Mouse (Mus musculus) inflammation-experienced regulatory T-cells, adult 6 months (primary cell): ENCODE data around the gene Adam15. TPM values are rescaled to one million over a fixed set of nuclear protein-coding genes. Genes with fewer than 3 reads are reported as not detected.

Experiments
- ATAC-seq: one replicate; pipeline ENCODE4 v1.8.0; 2017
- polyA plus RNA-seq, 3 experiments: library from polyadenylated mRNA; unstranded; fragments of 100-300 nt; shearing (Covaris generic); gene quantifications; one replicate each; pipeline ENCODE4 v1.2.1; 2017

Adam15 gene
- polyA plus RNA-seq, 3 experiments from 2014 or later, result 6.8 to 11.1 (median 10.8) TPM

DNA sequence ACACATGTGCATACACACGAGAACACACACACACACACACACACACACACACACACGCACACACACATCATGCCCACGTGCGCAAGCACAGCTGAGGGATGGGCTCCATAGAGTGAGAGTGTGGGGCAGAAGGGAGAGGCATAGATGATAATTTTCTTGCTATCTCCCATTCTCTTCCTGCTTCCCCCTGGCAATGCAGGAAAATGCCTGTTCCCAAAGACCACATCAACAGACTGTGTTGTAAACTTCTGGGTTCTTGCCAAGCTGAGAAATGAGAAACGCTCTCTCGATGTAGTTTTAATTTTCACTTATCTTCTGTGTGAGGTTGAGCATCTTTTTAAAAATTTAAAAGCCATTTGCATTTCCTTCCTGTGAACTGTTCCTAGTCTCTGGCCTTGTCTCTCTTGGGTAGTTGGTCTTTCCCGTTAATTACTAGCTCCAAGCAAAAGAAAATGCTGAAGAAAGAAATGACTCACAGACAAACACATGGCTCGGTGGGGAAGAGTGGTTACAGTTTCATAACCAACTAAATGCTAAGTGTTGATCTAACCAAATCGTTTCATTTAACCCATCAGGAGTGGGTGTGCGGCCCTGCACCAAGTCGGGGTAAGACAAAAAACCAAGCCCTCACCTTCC, 52.9 kb downstream of the Adam15 start:
- no peak for ATAC-seq

- no peak for ATAC-seq
Observed at GRCm38 (mm10) chr3:89295685-89296230, 54.0 kb downstream of the Adam15 start.

DNA sequence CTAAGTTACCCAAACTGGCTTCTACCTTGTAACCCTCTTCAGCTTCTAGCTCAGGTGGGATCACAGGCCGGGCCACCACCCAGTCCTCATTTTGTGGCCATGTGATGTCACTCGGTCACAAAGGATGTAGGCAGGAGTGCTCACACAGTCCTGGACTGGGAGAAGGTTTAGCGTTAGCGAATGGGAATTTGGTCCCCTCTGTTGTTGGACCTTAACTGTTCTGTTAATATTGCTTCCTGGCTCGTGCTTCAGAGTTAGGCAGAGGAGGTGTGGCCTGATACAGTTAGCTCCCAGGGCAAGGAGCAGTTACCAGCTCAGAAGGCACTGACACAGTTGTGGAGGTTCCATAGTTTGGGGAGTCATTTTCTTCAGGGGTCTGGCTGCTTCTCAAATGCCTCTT, 55.6 kb downstream of the Adam15 start:
- no peak for ATAC-seq

DNA sequence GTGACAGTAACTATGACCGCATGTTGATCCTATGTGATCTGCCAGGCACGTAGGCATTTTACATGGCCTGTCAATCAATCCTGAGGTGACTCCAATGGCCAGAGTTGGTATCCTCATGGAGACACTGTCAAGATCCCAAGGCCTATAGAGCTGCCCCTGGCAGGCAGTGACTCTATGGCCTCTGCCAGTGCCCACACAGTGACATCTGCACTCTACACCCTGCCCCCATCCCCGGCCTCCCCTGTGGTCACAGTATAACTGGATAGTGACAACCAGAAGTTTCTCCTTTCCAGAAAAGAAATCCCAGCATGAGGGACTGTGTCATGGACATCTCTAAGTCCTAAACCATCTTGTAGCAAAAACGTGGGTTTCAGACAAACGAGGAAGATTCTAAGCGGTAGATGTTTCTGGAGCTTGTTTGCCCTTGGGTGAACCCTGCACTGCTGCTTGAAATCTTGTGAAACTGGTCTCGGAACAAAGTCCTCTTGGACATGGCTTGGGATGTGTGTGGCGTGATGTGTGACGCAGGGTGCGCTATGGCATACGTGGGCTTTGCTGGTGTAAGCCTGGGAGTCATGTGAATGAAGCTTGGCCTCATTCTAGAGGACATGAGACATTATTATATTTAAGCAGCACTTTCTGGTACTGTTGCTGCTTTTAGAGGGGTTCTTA, 56.4 kb downstream of the Adam15 start:
- ATAC-seq, result no peak

GRCm38 (mm10) chr3:89292303-89292702, 57.5 kb downstream of the Adam15 start:
- no peak for ATAC-seq

DNA sequence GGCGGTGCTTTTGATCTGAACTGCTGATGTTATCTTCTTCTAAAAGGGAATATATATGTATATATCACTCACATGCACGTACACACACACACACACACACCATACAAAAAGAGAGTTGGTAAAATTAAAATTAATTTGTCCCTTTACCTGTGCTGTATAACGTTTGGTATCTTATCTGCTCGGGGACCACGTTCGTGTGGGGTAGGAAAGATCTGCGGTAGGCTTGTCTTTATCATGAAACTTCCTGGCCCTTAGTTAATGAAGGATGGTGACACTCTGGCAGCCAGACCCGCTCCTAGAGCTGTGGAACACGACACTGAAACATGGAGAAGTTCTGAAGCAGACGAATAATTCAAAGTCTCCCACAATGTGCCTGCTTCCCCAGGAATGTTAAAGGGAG, 57.9 kb downstream of the Adam15 start:
- ATAC-seq, result no peak

Other genes with a start within 250 kb of the Adam15 start
- not detected for gene Gm43738, start 248.9 kb downstream of the Adam15 start, polyA plus RNA-seq
- 10 to 100 TPM; 46.3 to 92.3 (median 78.1) TPM for gene Fdps, start 248.0 kb downstream of the Adam15 start, polyA plus RNA-seq
- gene Pklr, start 213.9 kb downstream of the Adam15 start, polyA plus RNA-seq, result not detected
- 1 to 10 TPM in 2 of 3 experiments, not detected in 1; 1.3 TPM for gene Hcn3, start 189.8 kb downstream of the Adam15 start, polyA plus RNA-seq
- gene Clk2, start 185.2 kb downstream of the Adam15 start, polyA plus RNA-seq, result 10 to 100 TPM; 12.5 to 29.0 (median 24.7) TPM
- 100 to 1,000 TPM; 168 to 216 (median 185) TPM for gene Scamp3, start 172.5 kb downstream of the Adam15 start, polyA plus RNA-seq
- 100 to 1,000 TPM; 132 to 223 (median 213) TPM for gene Fam189b, start 166.9 kb downstream of the Adam15 start, polyA plus RNA-seq
- 10 to 100 TPM; 63.7 to 86.1 (median 85.1) TPM for gene Gba, start 147.1 kb downstream of the Adam15 start, polyA plus RNA-seq
- 1 to 10 TPM in 2 of 3 experiments, under 1 TPM in 1; 0.48 to 3.3 (median 2.7) TPM for gene Thbs3, start 134.8 kb downstream of the Adam15 start, polyA plus RNA-seq
- 100 to 1,000 TPM in 1 of 3 experiments, 10 to 100 TPM in 2; 77.7 to 112 (median 94.3) TPM for gene Mtx1, start 122.9 kb downstream of the Adam15 start, polyA plus RNA-seq
- gene Muc1, start 120.9 kb downstream of the Adam15 start, polyA plus RNA-seq, result 1 to 10 TPM; 1.6 to 2.5 (median 1.8) TPM
- 100 to 1,000 TPM; 271 to 458 (median 303) TPM for gene Krtcap2, start 104.0 kb downstream of the Adam15 start, polyA plus RNA-seq
- gene Trim46, start 103.7 kb downstream of the Adam15 start, polyA plus RNA-seq, result 1 to 10 TPM; 2.6 to 5.5 (median 3.4) TPM
- 100 to 1,000 TPM; 115 to 155 (median 137) TPM for gene Dpm3, start 90.6 kb downstream of the Adam15 start, polyA plus RNA-seq
- gene Slc50a1, start 79.4 kb downstream of the Adam15 start, polyA plus RNA-seq, result 100 to 1,000 TPM; 152 to 315 (median 248) TPM
- gene Efna1, start 68.9 kb downstream of the Adam15 start, polyA plus RNA-seq, result not detected
- not detected for gene Efna3, start 27.0 kb downstream of the Adam15 start, polyA plus RNA-seq
- under 1 TPM in 2 of 3 experiments, not detected in 1; 0.49 to 0.59 TPM for gene Efna4, start 12.0 kb downstream of the Adam15 start, polyA plus RNA-seq
- under 1 TPM in 2 of 3 experiments, not detected in 1; 0.20 to 0.54 TPM for gene Dcst2, start 12.0 kb upstream of the Adam15 start, polyA plus RNA-seq
- under 1 TPM; 0.40 to 0.88 (median 0.71) TPM for gene Dcst1, start 15.3 kb upstream of the Adam15 start, polyA plus RNA-seq
- 10 to 100 TPM; 11.1 to 16.2 (median 11.4) TPM for gene Zbtb7b, start 44.8 kb upstream of the Adam15 start, polyA plus RNA-seq
- gene Lenep, start 52.8 kb upstream of the Adam15 start, polyA plus RNA-seq, result under 1 TPM in 1 of 3 experiments, not detected in 2; 0.38 TPM
- gene Flad1, start 61.9 kb upstream of the Adam15 start, polyA plus RNA-seq, result 10 to 100 TPM; 43.1 to 63.7 (median 57.5) TPM
- 100 to 1,000 TPM in 1 of 3 experiments, 10 to 100 TPM in 2; 23.3 to 176 (median 34.8) TPM for gene Cks1b, start 68.4 kb upstream of the Adam15 start, polyA plus RNA-seq
- 10 to 100 TPM; 31.2 to 34.1 (median 33.7) TPM for gene Shc1, start 68.4 kb upstream of the Adam15 start, polyA plus RNA-seq
- 1 to 10 TPM; 9.0 to 9.6 (median 9.5) TPM for gene Pygo2, start 80.2 kb upstream of the Adam15 start, polyA plus RNA-seq
- 10 to 100 TPM; 41.1 to 46.1 (median 42.2) TPM for gene Pbxip1, start 86.7 kb upstream of the Adam15 start, polyA plus RNA-seq
- gene Pmvk, start 104.5 kb upstream of the Adam15 start, polyA plus RNA-seq, result 10 to 100 TPM; 34.8 to 40.5 (median 39.0) TPM
- not detected for gene Kcnn3, start 170.2 kb upstream of the Adam15 start, polyA plus RNA-seq